Mouse (Mus musculus) cerebellum, adult 2 months (tissue): ENCODE data around the gene Adamtsl2.

ENCODE experiments used
- CTCF ChIP-seq: fragments of 200-500 bp; IDR thresholded peaks from 2 replicates; pipeline ENCODE4 v1.5.1; 2011; ENCODE audit warnings: low read depth, mild to moderate bottlenecking, control low read depth, low read length, moderate library complexity, borderline replicate concordance; ENCODE audit not compliant: insufficient read depth
- POLR2A ChIP-seq: fragments of 200-500 bp; IDR thresholded peaks from 2 replicates; pipeline ENCODE4 v1.6.1; 2011; ENCODE audit warnings: low read length, control low read depth, borderline replicate concordance; ENCODE audit not compliant: insufficient read depth

- no peak for TF ChIP-seq CTCF
- TF ChIP-seq POLR2A: no peak
Measured at GRCm38 (mm10) chr2:27154466-27155185, 75.4 kb downstream of the Adamtsl2 start.
